Mouse (Mus musculus): ENCODE results near the gene Vmn1r127. TPM values are rescaled to one million over a fixed set of nuclear protein-coding genes. Genes with fewer than 3 reads are reported as not detected.
"Not testable (repeated sequence)": the region's sequence is repeated elsewhere in the genome, so short reads cannot be mapped to it uniquely, and the experiment has no call there.

Vmn1r127 gene
- total RNA-seq (2021): not detected
- long read RNA-seq, experiment 1: 0 reads
- long read RNA-seq, experiment 2: 0 reads

- not testable (repeated sequence) for DNase-seq
Observed at GRCm38 (mm10) chr7:21319761-21320160, at the start of gene Vmn1r127. TSS of gene Vmn1r127 (minus strand) at chr7:21319861.

GRCm38 (mm10) chr7:21361191-21361590 is 41.5 kb upstream of the Vmn1r127 start, which contains the start of gene Vmn1r129:
TSS of gene Vmn1r129 (minus strand) at chr7:21361291.
- not testable (repeated sequence) for DNase-seq

- DNase-seq: not testable (repeated sequence)
Observed at GRCm38 (mm10) chr7:21349073-21349472, 29.4 kb upstream of the Vmn1r127 start, which contains the start of gene Vmn1r128. TSS of gene Vmn1r128 (plus strand) at chr7:21349373.

- not testable (repeated sequence) for DNase-seq
Observed at GRCm38 (mm10) chr7:21301367-21301766, 18.3 kb downstream of the Vmn1r127 start, which contains the start of gene Vmn1r126. TSS of gene Vmn1r126 (minus strand) at chr7:21301467.

GRCm38 (mm10) chr7:21271879-21272278 is 47.8 kb downstream of the Vmn1r127 start, which contains the start of gene Vmn1r125:
TSS of gene Vmn1r125 (plus strand) at chr7:21272179.
- DNase-seq: not testable (repeated sequence)

Other genes starting within 250 kb of the Vmn1r127 start
- not detected for gene Vmn1r121, start 221.3 kb downstream of the Vmn1r127 start, total RNA-seq (2021)
- gene Vmn1r122, start 185.7 kb downstream of the Vmn1r127 start, total RNA-seq (2021): not detected
- not detected for gene Vmn1r123, start 157.7 kb downstream of the Vmn1r127 start, total RNA-seq (2021)
- not detected for gene Gm5157, start 129.4 kb downstream of the Vmn1r127 start, total RNA-seq (2021)
- gene Vmn1r124, start 59.2 kb downstream of the Vmn1r127 start, total RNA-seq (2021): not detected
- not detected for gene Vmn1r125, start 47.7 kb downstream of the Vmn1r127 start, total RNA-seq (2021)
- gene Vmn1r126, start 18.4 kb downstream of the Vmn1r127 start, total RNA-seq (2021): not detected
- not detected for gene Vmn1r128, start 29.5 kb upstream of the Vmn1r127 start, total RNA-seq (2021)
- gene Vmn1r129, start 41.4 kb upstream of the Vmn1r127 start, total RNA-seq (2021): not detected
- not detected for gene Gm6882, start 112.9 kb upstream of the Vmn1r127 start, total RNA-seq (2021)
- not detected for gene Vmn1r130, start 191.9 kb upstream of the Vmn1r127 start, total RNA-seq (2021)
- not detected for gene Vmn1r131, start 226.2 kb upstream of the Vmn1r127 start, total RNA-seq (2021)

Measured in adrenal gland, postnatal 36 days (tissue).